Mouse (Mus musculus): ENCODE measurements around the gene Cckbr. TPM values are rescaled to one million over a fixed set of nuclear protein-coding genes. Genes with fewer than 3 reads are reported as not detected.

Gene Cckbr
- polyA plus RNA-seq, 1 experiment from 2014 or later, result not detected

- TF ChIP-seq CTCF (IDR thresholded peaks at IDR 0.05), result no peak
- no peak for ATAC-seq
- no peak for DNase-seq (ENCODE audit: low read depth, low spot score)
- in situ Hi-C loops (cut with MboI; ENCODE audit: low pct_unique_long_range_greater_than_20kb), result no loop called here
- CTCF ChIA-PET, result interaction anchor here (0.8 to 2.9 kb wide), 10 partner anchors 11 to 77 kb away, joined by 3 to 19 read pairs (median 5); partner anchors contain the start of gene Fam160a2
- POLR2A ChIA-PET, result no interaction called here
- no peaks in the 10 kb centered on the region for H3K27me3 ChIP-seq
Observed at GRCm38 (mm10) chr7:105476683-105477432, 51.3 kb downstream of the Cckbr start.

GRCm38 (mm10) chr7:105477433-105477700, 51.8 kb downstream of the Cckbr start:
- ChIA-PET CTCF (interaction anchor here (0.8 to 2.9 kb wide), 17 partner anchors 11 to 221 kb away, joined by 3 to 19 read pairs (median 4); partner anchors contain the start of gene Fam160a2), POLR2A (no interaction called here)
- H3K27me3 ChIP-seq, result no peaks in the 10 kb centered on the region
- ATAC-seq, result no peak
- TF ChIP-seq CTCF (IDR thresholded peaks at IDR 0.05), result no peak
- DNase-seq (ENCODE audit: low read depth, low spot score), result no peak
- in situ Hi-C loops (cut with MboI; ENCODE audit: low pct_unique_long_range_greater_than_20kb), result no loop called here

GRCm38 (mm10) chr7:105477841-105478240, 52.3 kb downstream of the Cckbr start:
- ChIA-PET POLR2A (no interaction called here), CTCF (interaction anchor here (0.8 to 2.9 kb wide), 18 partner anchors 12 to 221 kb away, joined by 3 to 19 read pairs (median 4); partner anchors contain the start of gene Fam160a2)
- no peak for DNase-seq (ENCODE audit: low read depth, low spot score)
- no peaks in the 10 kb centered on the region for H3K27me3 ChIP-seq
- peak; percentile 84 for ATAC-seq
- TF ChIP-seq CTCF (IDR thresholded peaks at IDR 0.05), result peak; percentile 85
- in situ Hi-C loops (cut with MboI; ENCODE audit: low pct_unique_long_range_greater_than_20kb), result no loop called here

- ChIA-PET CTCF (interaction anchor here (0.8 to 2.9 kb wide), 17 partner anchors 12 to 222 kb away, joined by 3 to 19 read pairs (median 4); partner anchors contain the start of gene Fam160a2), POLR2A (no interaction called here)
- H3K27me3 ChIP-seq, result no peaks in the 10 kb centered on the region
- ATAC-seq (no peak), DNase-seq (ENCODE audit: low read depth, low spot score) (no peak)
- in situ Hi-C loops (cut with MboI; ENCODE audit: low pct_unique_long_range_greater_than_20kb), result no loop called here
- no peak for TF ChIP-seq CTCF (IDR thresholded peaks at IDR 0.05)
Observed at GRCm38 (mm10) chr7:105478344-105478743, 52.8 kb downstream of the Cckbr start.

GRCm38 (mm10) chr7:105479232-105479631, 53.7 kb downstream of the Cckbr start:
- no peaks in the 10 kb centered on the region for H3K27me3 ChIP-seq
- TF ChIP-seq CTCF (IDR thresholded peaks at IDR 0.05), result no peak
- ChIA-PET CTCF (interaction anchor here (1.3 to 2.9 kb wide), 5 partner anchors 13 to 68 kb away, joined by 3 to 19 read pairs (median 8); no protein-coding TSS in a partner anchor), POLR2A (no interaction called here)
- DNase-seq (ENCODE audit: low read depth, low spot score), result no peak
- ATAC-seq, result no peak
- in situ Hi-C loops (cut with MboI; ENCODE audit: low pct_unique_long_range_greater_than_20kb), result no loop called here

GRCm38 (mm10) chr7:105480081-105480480, 54.5 kb downstream of the Cckbr start:
- DNase-seq (ENCODE audit: low read depth, low spot score) (no peak), ATAC-seq (no peak)
- in situ Hi-C loops (cut with MboI; ENCODE audit: low pct_unique_long_range_greater_than_20kb), result no loop called here
- POLR2A ChIA-PET, result no interaction called here
- no peaks in the 10 kb centered on the region for H3K27me3 ChIP-seq
- no peak for TF ChIP-seq CTCF (IDR thresholded peaks at IDR 0.05)
- CTCF ChIA-PET, result interaction anchor here (1.0 to 1.4 kb wide), 3 partner anchors 19 to 36 kb away, joined by 3 to 4 read pairs (median 3); no protein-coding TSS in a partner anchor

- CTCF ChIA-PET, result interaction anchor here (1.0 to 1.4 kb wide), 4 partner anchors 10 to 35 kb away, joined by 3 to 4 read pairs (median 3); no protein-coding TSS in a partner anchor
- no peaks in the 10 kb centered on the region for H3K27me3 ChIP-seq
Observed at GRCm38 (mm10) chr7:105480561-105481504, 55.3 kb downstream of the Cckbr start.

GRCm38 (mm10) chr7:105481505-105482411, 56.2 kb downstream of the Cckbr start, which contains the start of gene Cavin3:
Gene Cavin3, minus strand, starts transcription at chr7:105482300.
- ChIA-PET CTCF (interaction anchor here (1.1 to 1.4 kb wide), 2 partner anchors 9 to 21 kb away, joined by 3 read pairs; no protein-coding TSS in a partner anchor), POLR2A (no interaction called here)
- no peaks in the 10 kb centered on the region for H3K27me3 ChIP-seq
- in situ Hi-C loops (cut with MboI; ENCODE audit: low pct_unique_long_range_greater_than_20kb), result no loop called here
- no peak for DNase-seq (ENCODE audit: low read depth, low spot score)
- TF ChIP-seq CTCF (IDR thresholded peaks at IDR 0.05), result no peak
- peak; percentile 31 for ATAC-seq

More at GRCm38 (mm10) chr7:105480561-105481504, 55.3 kb downstream of the Cckbr start:
- in situ Hi-C loops (cut with MboI; ENCODE audit: low pct_unique_long_range_greater_than_20kb), result no loop called here
- POLR2A ChIA-PET, result no interaction called here
- no peak for TF ChIP-seq CTCF (IDR thresholded peaks at IDR 0.05)
- DNase-seq (ENCODE audit: low read depth, low spot score) (no peak), ATAC-seq (no peak)

- in situ Hi-C loops (cut with MboI; ENCODE audit: low pct_unique_long_range_greater_than_20kb), result no loop called here
- ATAC-seq (no peak), DNase-seq (ENCODE audit: low read depth, low spot score) (no peak)
- POLR2A ChIA-PET, result no interaction called here
- no peaks in the 10 kb centered on the region for H3K27me3 ChIP-seq
- CTCF ChIA-PET, result interaction anchor here (1.6 kb wide), 1 partner anchor 33 kb away, joined by 3 read pairs; no protein-coding TSS in a partner anchor
- no peak for TF ChIP-seq CTCF (IDR thresholded peaks at IDR 0.05)
Observed at GRCm38 (mm10) chr7:105482426-105482825, 56.9 kb downstream of the Cckbr start.
